Mouse (Mus musculus): ENCODE measurements around the gene A430005L14Rik.

GRCm38 (mm10) chr4:153943243-153943642 is 13.8 kb upstream of the A430005L14Rik start:
- TF ChIP-seq CTCF (IDR thresholded peaks at IDR 0.05; ENCODE audit: control insufficient read depth, insufficient read depth, insufficient replicate concordance, low read depth, low read length) (peak; percentile 58; the same call in 1 of the 2 replicates), POLR2A (IDR thresholded peaks at IDR 0.05; ENCODE audit: control insufficient read depth, low read depth, low read length) (no peak)

Measured in testis, adult 2 months (tissue).